Mouse (Mus musculus) ovary, postnatal 36 days (tissue): Measurements from ENCODE around the gene Camta1.

Experiments used
- DNase-seq: peaks from one replicate; pipeline ENCODE4 v3.0.0; 2022; ENCODE audit warnings: low spot score, mixed read lengths

Gene Camta1

DNA sequence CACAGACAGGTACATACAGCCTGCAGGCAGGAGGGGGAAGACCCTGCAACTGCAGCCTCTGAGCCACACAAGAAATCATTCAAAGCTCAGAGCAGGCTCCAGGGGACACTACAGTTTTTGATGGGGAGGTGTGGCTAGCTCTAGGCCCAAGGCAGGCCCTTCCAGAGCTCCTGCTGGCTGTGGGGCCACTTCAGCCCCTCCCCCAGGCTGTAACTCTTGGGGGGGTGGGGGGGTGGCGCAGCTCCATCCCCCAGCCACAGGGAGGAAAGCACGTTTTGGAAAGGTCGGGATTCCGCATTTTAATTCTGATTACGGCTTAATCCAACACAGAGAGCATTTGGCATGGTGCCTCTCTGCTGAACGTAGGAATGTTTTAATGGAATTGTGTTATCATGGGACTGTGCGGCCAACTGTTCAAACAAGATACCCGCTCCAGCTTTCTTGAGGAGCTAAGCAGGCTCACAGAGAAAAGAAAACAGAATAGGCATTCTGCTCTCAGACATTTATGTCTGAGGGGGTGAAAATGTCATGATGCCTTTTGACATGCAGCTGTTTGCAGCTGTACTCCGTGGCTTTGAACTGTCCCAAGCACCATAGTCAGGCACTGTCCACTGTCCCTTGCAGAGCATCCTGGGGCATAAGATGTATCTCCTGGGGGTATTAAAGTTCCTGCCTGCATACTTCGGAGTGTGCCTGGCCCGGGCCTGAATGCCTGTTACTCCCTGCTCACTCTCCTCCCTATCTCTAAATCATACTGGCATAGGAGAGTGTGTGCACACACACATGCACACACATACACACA, 344.5 kb downstream of the Camta1 start:
- no peak for DNase-seq

DNA sequence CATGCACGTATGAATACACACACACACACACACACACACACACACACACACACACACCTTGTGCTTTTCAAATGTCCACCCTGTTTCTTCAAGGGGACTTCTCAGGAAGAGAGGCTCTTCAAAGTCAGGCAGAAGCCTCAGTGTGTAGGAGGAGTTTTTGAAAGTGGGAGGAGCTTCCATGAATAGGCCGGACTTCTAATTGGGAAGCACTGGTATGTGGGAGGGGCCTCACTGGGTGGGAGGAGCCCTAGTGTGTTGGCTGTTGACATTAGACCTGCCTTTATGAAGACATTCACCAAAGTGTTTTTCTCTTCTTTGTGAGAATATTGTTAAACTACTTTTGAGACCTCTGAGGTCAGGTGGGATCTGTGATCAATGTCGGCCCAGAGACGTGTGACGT, 346.4 kb downstream of the Camta1 start:
- no peak for DNase-seq

DNA sequence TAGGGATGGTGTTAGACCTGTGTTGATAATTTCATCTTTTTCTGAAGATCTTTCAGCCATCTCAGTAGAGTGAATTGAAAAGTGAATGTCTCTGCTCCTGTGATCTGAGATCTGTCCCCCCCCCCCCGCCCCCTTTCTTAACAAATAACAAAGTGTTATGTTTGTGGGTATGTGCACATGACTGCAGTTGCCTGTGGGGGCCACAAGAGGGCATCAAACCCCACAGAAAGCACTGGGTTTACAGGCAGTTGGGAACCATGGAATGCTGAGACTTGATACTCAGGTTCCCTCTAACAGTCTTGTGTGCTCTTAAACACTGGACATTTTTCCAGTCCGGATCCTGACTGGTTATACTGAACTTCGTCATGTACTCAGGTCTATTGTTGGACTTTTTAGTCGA, 350.6 kb downstream of the Camta1 start:
- DNase-seq = no peak

DNA sequence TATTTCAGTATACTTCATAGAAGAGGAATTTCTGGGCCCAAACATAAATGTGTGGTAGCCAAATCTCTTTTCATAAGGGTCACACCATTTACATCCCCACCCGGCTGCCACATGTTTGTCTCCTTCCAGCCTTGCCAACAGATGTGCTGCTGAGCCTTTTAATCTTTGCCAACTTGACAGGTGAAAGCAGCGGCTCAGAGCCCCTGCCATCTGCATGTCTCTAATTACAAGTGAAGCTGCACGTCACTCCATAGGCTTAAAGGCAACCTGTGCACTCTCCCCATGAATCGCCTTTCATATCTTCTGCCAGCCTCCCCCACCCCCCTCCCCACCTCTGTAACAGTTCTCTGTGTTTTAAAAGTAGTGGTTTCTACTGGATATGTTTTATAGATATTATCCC, 351.3 kb downstream of the Camta1 start:
- no peak for DNase-seq

DNA sequence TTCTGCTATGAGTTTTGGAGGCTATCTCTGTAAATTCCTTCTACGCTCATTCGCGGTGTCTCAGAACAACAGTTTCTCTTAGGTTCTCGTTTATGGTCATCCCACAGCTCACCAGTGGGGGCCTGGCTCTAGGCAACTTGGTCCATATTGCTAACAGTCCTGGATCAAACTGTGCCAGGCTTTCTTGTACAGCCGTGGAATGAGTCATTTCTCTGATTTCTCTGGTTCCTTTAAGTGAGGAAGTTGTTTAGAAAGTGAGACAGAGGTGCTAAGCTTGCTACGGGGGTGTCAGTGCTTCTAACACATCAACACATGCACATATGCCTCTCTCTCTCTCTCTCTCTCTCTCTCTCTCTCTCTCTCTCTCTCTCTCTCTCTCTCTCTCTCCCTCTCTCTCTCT, 355.0 kb downstream of the Camta1 start:
- DNase-seq = no peak

DNA sequence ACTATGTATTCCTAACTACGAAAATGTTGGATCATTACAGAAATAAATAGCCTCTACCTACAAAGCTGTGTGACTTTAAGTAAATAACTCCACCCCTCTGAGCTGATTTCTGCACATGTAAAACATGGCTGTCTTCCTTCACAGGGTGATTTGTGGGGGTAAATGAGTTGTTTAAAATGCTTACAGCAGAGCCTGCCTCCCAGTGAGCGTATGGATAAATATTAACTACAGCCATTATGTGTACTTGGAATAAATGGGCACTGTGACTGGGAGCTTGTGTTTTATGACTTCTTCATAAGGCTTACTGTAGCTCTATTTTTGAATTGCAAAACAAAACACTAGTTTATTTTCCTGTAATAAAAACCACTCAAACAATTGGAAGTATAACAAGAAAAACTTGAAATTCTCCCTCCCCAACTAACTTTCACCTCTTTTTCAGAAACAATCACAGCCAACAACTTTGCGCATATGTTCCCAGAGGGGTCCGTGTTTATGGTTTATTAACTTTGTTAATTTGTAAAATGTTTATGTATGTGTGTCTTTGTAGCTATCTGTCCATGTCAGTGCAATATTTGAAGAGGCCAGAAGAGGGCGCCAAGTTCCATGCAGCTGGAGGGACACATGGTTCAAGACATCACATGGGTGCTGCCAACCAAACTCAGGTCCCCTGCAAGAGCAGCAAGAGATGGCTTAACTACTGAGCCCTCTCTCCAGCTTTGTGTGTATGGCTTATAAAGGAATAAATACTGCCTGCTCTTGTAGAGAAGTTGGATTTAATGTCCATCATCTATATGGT, 363.0 kb downstream of the Camta1 start:
- DNase-seq = no peak

DNA sequence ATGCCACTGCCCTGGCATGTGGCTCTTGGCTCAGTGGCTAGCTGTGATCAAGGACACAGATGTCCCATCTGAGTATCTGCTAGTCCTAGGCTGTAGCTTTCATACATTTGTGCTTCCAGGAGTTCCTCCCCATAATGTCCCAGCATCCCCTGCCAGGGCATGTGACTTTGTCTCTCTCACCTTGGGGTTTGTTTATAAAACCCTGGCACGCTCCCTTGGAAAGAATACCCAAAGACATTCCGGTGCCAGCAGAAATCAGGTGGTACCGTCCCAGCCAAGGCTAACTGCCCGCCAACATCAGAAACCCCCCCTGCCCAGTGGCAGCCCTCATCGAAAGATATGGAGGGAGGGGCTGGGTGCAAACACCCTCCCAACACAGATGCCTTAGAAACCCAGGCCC, 365.1 kb downstream of the Camta1 start:
- no peak for DNase-seq

DNA sequence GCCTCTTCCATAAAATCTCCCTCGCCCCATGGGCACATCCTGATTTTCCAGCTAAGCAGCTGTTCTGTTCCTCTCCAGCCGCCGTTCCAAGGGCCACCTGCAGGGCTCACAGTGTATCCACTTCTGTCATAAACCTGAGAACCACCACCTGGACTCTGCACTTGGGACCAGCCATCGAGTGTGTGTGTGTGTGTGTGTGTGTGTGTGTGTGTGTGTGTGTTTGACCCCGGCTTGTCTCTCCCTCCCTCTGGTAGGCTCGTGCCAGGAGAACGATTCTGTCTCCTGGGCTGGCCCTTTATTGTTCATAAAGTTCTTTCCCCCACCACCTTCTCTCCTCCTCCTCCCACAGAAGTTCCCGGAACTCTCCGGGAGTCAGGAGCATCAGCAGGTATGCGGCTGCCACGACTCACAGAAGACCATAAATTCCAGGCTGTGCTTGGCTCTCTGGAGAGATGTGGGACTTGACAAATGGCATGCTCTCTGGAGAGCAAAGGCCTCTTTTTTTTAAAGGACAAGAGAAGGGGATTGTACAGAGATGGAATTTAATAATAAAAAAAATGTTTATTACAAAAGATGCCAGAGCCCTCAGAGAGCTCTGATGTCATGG, 366.3 kb downstream of the Camta1 start:
- no peak for DNase-seq

DNA sequence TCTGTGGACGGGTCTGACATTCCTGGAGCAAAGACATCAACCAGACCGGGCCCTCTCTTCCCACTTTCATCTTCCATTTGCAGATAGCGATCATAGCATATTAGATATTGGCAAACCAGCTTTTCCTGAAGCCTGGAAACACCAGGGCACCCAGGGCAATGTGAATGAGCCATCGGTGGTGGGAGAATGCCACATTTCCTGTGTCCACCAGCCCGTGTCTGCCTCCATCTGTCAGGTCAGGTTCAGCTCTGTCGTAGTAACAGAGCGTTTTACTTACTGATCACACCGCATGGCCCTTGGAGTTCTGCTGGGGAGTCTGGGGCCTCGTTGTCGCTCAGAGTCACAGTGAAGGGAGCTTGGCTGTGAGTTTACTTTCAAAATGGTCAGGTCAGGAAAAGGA, 368.9 kb downstream of the Camta1 start:
- DNase-seq = no peak

DNA sequence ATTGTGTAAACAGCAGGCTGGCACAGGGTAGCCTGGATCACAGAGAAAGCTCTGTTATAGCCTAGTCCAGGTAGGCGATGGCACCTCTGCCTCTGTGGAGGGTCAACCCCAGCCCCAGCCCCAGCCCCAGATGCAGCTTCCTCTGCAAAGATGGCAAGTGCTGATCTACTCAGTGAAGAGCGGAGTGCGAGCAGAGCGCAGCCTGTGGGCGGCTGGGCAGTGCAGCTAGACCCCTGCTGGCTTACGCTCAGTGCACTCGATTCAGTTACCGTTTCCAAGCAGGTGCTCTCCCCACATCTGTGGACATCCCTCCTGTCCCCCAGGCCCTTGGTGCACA, 377.7 kb downstream of the Camta1 start:
- DNase-seq = no peak

DNA sequence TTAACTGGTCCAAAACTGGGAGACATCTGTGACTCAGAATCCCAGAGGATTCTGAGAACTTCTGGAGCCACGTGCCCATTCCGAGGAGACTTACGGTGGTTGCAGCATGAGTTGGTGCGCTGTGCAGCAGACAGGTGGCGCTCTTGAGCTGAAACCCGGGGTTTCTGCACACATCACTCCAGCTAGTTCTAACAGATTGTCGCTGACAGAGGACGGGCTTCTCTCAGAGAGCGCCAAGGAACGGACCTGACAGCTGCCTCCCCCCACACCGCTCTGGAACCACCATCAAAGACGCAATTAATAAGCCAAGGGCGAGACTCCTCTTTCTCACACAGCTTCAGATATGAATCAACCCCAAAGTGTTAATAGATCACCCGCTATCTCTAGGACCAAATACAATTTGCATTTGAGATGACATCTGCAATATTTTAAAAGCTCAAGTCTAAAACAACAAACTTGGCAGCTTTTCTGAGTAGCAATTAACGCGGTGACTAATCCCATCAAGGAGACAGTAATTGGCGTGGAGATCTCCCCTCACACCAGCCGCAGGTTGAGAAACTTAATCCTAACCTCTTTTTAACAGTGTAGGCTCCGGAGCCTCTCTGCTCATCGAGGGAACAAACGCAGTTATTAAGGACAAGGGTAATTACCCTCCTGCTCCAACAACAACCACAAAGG, 378.2 kb downstream of the Camta1 start:
- DNase-seq = peak; percentile 57

DNA sequence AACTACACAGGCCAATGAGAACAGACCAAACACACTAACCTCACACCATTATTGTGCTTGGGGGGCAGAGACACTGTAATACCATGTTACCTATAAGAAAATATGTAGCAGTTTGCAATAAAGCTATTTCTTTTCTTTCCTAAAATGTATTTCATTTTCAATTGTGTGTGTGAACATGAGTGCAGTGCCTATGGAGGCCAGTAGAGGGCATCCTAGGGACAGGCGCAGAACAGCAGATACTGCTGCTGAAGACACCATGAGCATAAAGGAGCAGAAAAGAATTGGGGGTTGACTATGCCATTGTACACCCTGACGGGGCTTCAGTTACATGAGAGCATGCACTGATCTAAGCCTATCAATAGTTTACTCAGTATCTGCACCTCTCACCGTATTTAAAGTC, 380.7 kb downstream of the Camta1 start:
- DNase-seq = no peak

DNA sequence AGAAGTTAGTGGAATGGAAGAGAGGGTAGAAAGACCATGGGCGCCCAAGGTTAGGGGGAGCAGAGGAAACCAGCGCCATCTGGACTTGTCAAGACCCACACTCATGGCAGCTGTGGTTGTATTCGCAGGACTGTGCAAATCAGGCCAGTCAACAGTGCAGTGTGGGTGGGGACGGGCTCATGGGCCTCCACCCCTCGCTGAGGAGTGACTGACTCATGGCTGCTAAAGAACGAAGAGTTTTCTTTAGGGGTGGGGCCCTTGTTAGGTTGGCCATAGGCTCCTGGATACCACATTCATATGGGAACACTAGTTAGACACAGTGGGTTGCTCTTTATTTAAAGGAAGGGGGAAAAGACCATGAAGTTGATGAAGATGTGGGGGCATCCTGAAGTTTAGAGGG, 383.7 kb downstream of the Camta1 start:
- DNase-seq = no peak

DNA sequence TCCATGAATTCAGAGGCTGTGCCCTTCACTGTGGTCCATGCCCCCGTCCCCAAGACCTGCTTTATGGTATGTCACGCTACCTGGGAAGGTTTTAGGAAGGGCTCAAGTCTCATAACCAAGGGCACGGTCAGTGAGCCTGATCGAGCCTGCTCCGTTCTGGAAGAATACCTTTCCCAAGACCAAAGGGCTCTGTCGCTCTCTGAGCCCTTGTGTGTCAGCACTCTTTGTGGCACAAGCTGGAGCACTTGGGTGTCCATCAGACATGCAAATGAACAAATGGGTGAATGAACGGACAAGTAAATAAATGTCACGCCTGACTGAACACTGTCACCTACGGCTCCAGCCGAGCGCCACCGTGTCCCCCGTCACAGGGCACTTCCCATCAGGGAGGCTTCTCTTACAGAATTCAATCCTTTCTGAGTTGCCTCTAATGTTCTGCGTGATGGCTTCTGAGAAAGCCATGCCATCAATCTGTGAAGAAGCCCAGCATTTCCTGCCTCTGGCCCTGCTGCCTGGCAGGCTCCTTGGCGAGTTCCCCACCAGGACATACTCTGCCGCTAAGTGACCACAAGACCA, 386.7 kb downstream of the Camta1 start:
- no peak for DNase-seq

DNA sequence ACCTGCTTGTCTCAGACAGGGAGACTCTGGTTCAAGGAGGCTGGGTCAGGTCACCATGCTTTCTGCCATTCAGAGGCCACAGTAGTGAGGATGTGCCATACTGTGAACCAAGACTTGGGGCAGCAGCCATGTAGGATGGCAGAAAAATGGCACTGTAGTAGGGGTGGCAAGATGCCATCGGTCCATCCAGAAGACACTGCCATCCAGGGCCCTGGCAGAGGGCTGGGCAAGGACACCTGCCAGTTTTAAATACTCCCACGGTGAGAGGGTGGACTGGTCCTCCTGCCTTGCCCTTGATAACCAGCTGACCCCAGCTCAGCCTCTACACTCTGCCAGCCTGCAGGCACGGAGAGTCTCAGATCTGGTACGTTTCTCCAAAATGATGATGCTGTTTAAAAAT, 389.8 kb downstream of the Camta1 start:
- no peak for DNase-seq

DNA sequence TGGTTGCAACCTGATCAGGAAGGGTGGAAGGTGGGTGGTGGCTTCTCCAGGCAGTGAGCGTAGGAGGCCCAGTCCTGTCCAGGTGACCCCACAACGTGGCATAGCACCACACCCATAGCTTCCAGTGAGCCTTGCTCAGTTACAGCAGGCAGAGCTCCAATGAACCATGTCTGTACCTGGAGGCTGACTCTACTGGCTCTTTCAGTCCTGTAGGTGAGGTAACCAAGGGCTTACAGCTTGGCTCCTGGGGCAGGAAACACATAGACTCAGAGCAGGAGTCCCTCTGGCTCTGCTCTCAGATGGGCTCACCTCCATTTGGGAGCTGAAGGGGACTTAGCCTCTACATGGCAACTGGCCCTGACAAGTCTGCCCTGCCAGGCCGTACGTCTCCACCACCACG, 393.3 kb downstream of the Camta1 start:
- no peak for DNase-seq

DNA sequence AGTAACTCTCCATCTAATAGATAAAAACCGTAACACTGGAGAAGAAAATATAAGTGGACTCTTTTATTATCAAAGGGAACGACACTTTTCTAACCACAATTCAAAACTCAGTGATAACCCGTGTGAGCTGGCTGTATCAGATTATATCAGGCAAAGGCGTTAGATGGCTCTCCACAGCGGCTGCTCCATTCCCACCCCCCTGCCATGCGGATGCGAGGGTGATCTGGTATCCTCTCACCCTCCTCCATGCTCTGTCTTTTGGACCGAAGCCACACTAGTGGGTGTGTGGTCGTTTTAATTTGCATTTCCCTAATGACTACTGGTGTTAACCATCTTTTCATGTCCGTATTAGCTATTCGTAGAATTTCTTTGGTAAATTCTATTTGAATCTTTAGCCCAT, 403.0 kb downstream of the Camta1 start:
- no peak for DNase-seq

DNA sequence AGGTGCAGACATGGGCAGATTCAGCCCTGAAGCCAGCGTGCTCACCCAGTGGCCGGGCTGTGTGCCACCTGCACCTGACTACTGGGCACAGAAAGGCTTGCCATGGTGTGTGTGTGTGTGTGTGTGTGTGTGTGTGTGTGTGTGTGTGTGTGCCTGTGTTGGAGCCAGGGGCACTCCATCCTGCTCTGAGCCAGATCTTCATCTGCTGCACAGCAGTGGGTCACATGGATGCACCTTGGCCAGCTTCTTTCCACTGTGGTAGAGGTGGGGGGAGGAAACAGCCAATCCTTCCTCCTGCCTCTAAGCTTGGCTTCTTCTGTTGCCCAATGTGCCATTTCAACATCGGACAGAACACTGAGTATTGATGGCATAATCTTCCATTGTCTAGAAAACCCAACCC, 407.1 kb downstream of the Camta1 start:
- no peak for DNase-seq

DNA sequence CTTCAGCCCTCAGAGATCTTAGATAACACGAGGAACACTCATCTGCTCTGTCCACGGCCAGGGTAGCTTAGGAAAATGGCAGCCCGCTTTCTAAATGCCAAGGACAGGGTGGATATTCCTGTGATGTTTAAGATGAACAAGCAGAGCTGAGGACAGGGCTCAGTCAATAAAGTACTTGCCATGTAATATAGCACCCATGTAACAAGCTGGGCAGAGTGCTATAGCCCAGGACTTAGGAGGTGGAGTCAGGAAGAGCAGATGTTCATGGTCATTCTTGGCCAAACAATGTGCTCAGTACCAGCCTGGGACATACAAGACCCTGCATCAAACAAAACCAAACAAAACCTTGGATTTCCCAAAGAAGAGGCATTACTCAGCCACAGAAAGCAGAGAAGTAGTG, 407.6 kb downstream of the Camta1 start:
- DNase-seq = no peak

DNA sequence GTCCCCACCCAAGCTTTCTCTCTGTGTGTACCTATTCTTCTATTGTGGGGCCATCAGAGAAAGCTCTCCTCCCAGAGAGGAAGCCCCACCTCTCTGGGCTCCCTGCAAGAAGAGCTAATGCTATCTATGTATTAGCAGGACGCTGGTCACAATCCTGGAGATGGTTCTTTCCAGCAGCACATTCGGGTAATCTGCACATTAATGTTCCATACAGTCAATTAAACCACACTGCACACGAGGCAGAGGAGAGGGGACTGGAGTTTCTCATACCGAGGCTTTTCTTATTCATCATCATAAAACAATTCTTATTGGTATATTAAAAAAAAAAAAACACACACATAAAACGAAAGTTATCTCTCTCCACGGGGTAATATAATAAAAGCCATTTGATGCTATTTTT, 409.8 kb downstream of the Camta1 start:
- DNase-seq = no peak

DNA sequence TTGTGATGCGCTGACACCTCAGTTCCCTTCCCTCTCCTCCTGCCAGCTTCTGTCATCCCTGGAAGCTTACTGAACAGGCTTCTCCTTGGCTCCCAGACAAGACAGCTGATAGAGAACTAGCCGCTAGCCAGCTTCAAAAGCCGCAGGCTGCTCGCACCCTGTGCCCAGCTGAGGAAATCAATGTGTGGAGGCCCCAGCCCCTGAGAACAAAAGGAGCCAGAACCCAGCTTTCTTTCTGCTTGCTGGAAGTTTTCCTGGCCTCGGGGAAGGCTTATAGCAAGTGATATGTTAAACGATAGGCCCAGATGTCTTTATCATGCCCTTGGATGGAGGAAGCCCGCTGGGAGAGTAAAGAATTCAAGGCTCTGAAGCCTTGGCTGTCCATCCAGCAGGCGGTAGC, 411.7 kb downstream of the Camta1 start:
- no peak for DNase-seq

DNA sequence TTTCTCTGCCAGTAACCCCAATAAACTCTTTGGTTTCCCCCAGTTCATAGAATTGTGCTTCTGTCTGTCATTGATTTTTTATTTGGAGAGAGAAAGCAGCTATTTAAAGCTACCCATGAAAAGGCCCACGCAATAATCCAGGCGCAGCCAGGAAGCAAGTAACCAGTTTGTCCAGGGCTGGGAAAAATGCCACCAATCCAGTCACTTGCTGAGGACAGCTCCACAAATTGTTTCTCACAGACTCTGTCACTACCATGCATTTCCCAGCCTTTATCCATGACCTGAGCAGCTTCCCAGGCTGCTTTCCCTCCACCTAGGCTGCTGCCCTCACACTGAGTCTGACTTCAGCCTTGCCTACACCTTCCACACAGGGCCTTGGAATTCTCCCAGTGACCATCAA, 413.3 kb downstream of the Camta1 start:
- no peak for DNase-seq
